Mouse (Mus musculus) ES-Bruce4 (cell line): ENCODE results near the gene Cd2. TPM values are rescaled to one million over a fixed set of nuclear protein-coding genes. Genes with fewer than 3 reads are reported as not detected.

Experiments used
- H3K27ac ChIP-seq: 2 replicates; pipeline ENCODE4 v1.5.1; 2012; ENCODE audit warnings: low read length, inconsistent platforms; ENCODE audit not compliant: insufficient read depth
- H3K27me3 ChIP-seq: 2 replicates; pipeline ENCODE4 v1.6.1; 2012; ENCODE audit warnings: mild to moderate bottlenecking, low read length, inconsistent platforms; ENCODE audit not compliant: control insufficient read depth, poor library complexity, insufficient read depth, severe bottlenecking
- H3K36me3 ChIP-seq: 2 replicates; pipeline ENCODE4 v1.6.1; 2012; ENCODE audit warnings: inconsistent platforms, mild to moderate bottlenecking, low read length, moderate library complexity; ENCODE audit not compliant: control insufficient read depth, poor library complexity, insufficient read depth, severe bottlenecking
- H3K4me1 ChIP-seq: one replicate; pipeline ENCODE4 v1.8.1; 2011; ENCODE audit warnings: low read length; ENCODE audit not compliant: control insufficient read depth, insufficient read depth
- H3K4me3 ChIP-seq: 2 replicates; pipeline ENCODE4 v1.5.1; 2011; ENCODE audit warnings: low read depth, mild to moderate bottlenecking, low read length
- H3K9ac ChIP-seq: 2 replicates; pipeline ENCODE4 v1.6.1; 2012; ENCODE audit warnings: low read depth, mild to moderate bottlenecking, inconsistent platforms; ENCODE audit not compliant: poor library complexity, severe bottlenecking
- H3K9me3 ChIP-seq: replicated peaks from 2 replicates; pipeline ENCODE4 v1.6.1; 2012; ENCODE audit warnings: mild to moderate bottlenecking, low read length, inconsistent platforms; ENCODE audit not compliant: control insufficient read depth, poor library complexity, insufficient read depth, severe bottlenecking
- CTCF ChIP-seq: IDR thresholded peaks from one replicate; pipeline ENCODE4 v1.8.1; 2011; ENCODE audit warnings: low read depth, low read length
- EP300 ChIP-seq: IDR thresholded peaks from 2 replicates; pipeline ENCODE4 v1.6.1; 2011; ENCODE audit warnings: low read depth, low read length; ENCODE audit not compliant: insufficient read depth
- POLR2A ChIP-seq: IDR thresholded peaks from one replicate; pipeline ENCODE4 v1.8.1; 2011; ENCODE audit warnings: low read length; ENCODE audit not compliant: insufficient read depth
- polyA plus RNA-seq: library from polyadenylated mRNA; stranded (reverse); fragments of >200 nt; gene quantifications from 2 replicates; pipeline ENCODE4 v1.2.4, GENCODE M21; 2011; ENCODE audit warnings: low read depth; ENCODE audit not compliant: missing spikeins, insufficient read depth, insufficient read length

Cd2 gene
- polyA plus RNA-seq, 1 experiment, result 1.8 TPM

GRCm38 (mm10) chr3:101283869-101284706 is 3.7 kb downstream of the Cd2 start:
- TF ChIP-seq CTCF, result no peak
- H3K4me3 ChIP-seq, result no peak overlapping the region
- no peaks in the 10 kb centered on the region for H3K27me3 ChIP-seq
- no peaks in the 10 kb centered on the region for H3K9me3 ChIP-seq
- H3K9ac ChIP-seq, result no peak overlapping the region
- no peak overlapping the region for H3K27ac ChIP-seq
- H3K4me1 ChIP-seq, result peaks cover 6% of the 10 kb centered on the region
- no peaks in the 10 kb centered on the region for H3K36me3 ChIP-seq

- H3K9ac ChIP-seq, result no peak overlapping the region
- no peaks in the 10 kb centered on the region for H3K27me3 ChIP-seq
- no peak overlapping the region for H3K27ac ChIP-seq
- no peaks in the 10 kb centered on the region for H3K36me3 ChIP-seq
- H3K4me1 ChIP-seq, result peaks cover 10% of the 10 kb centered on the region
- H3K4me3 ChIP-seq, result no peak overlapping the region
- peak; percentile 23 for TF ChIP-seq CTCF
- TF ChIP-seq EP300, result no peak
- TF ChIP-seq POLR2A, result no peak
- H3K9me3 ChIP-seq, result no peaks in the 10 kb centered on the region
Measured at GRCm38 (mm10) chr3:101283441-101283840, 4.3 kb downstream of the Cd2 start.

- Histone ChIP-seq H3K36me3 (no peaks in the 10 kb centered on the region), H3K9ac (no peak overlapping the region), H3K9me3 (no peaks in the 10 kb centered on the region), H3K4me1 (peaks cover 11% of the 10 kb centered on the region), H3K27ac (no peak overlapping the region), H3K4me3 (no peak overlapping the region), H3K27me3 (no peaks in the 10 kb centered on the region)
- TF ChIP-seq EP300 (no peak), POLR2A (no peak)
Measured at GRCm38 (mm10) chr3:101282556-101283180, 5.1 kb downstream of the Cd2 start.

- Histone ChIP-seq H3K27ac (no peak overlapping the region), H3K4me1 (peaks cover 11% of the 10 kb centered on the region), H3K36me3 (no peaks in the 10 kb centered on the region), H3K4me3 (no peak overlapping the region), H3K9ac (no peak overlapping the region), H3K9me3 (no peaks in the 10 kb centered on the region), H3K27me3 (no peaks in the 10 kb centered on the region)
- TF ChIP-seq EP300 (no peak), CTCF (no peak), POLR2A (no peak)
Measured at GRCm38 (mm10) chr3:101281841-101282240, 5.9 kb downstream of the Cd2 start.

- 0 out of 2 replicates have a peak overlapping the region, but pooled peaks have one; percentile 1 for H3K4me3 ChIP-seq
- H3K27me3 ChIP-seq, result no peaks in the 10 kb centered on the region
- H3K9ac ChIP-seq, result no peak overlapping the region
- no peaks in the 10 kb centered on the region for H3K9me3 ChIP-seq
- TF ChIP-seq CTCF, result no peak
- peak; percentile 95 for TF ChIP-seq EP300
- no peak for TF ChIP-seq POLR2A
- no peaks in the 10 kb centered on the region for H3K36me3 ChIP-seq
- peaks cover 11% of the 10 kb centered on the region for H3K4me1 ChIP-seq
- peak overlapping the region; percentile 84 for H3K27ac ChIP-seq
Measured at GRCm38 (mm10) chr3:101280348-101281311, 7.1 kb downstream of the Cd2 start.
